Mouse (Mus musculus) right cerebral cortex, postnatal 36 days (tissue): ENCODE results near the gene Sectm1b.
A peak's percentile ranks its signal among the peaks of the same experiment; 100 is the strongest.

Experiments used
- DNase-seq, 2 experiments: peaks; one replicate each; pipeline ENCODE4 v3.0.0; 2022; ENCODE audit warnings: low spot score in 2 of 2, mixed read lengths in 1 of 2

Sectm1b gene

GRCm38 (mm10) chr11:121027259-121027658 lies 36.1 kb downstream of the Sectm1b start:
- DNase-seq: no peak

- peak in 1 of 2 experiments; percentile 38 for DNase-seq
Measured at GRCm38 (mm10) chr11:121024163-121024562, 39.2 kb downstream of the Sectm1b start.

- DNase-seq: no peak
Measured at GRCm38 (mm10) chr11:121019501-121019900, 43.9 kb downstream of the Sectm1b start.

- DNase-seq: peak in 1 of 2 experiments; percentile 38
Measured at GRCm38 (mm10) chr11:121017703-121018102, 45.7 kb downstream of the Sectm1b start.

- no peak for DNase-seq
Measured at GRCm38 (mm10) chr11:121015472-121015871, 47.9 kb downstream of the Sectm1b start.

- peak; percentile 59 to 68 for DNase-seq
Measured at GRCm38 (mm10) chr11:121014896-121015300, 48.5 kb downstream of the Sectm1b start.

GRCm38 (mm10) chr11:121013656-121014055 lies 49.7 kb downstream of the Sectm1b start:
- no peak for DNase-seq

GRCm38 (mm10) chr11:121010044-121010755 lies 53.2 kb downstream of the Sectm1b start:
- DNase-seq: no peak

GRCm38 (mm10) chr11:121006184-121006583 lies 57.2 kb downstream of the Sectm1b start:
- no peak for DNase-seq

- no peak for DNase-seq
Measured at GRCm38 (mm10) chr11:121004281-121004680, 59.1 kb downstream of the Sectm1b start.
